Mouse (Mus musculus) layer of hippocampus, postnatal 25 days (tissue): ENCODE data around the gene Cenpb. TPM values are rescaled to one million over a fixed set of nuclear protein-coding genes. Genes with fewer than 3 reads are reported as not detected.

Experiments used
- DNase-seq, 2 experiments: peaks; one replicate each; pipeline ENCODE4 v3.0.0; 2022; ENCODE audit warnings: mixed read lengths in 2 of 2, low spot score in 1 of 2; ENCODE audit errors: extremely low spot score in 1 of 2
- total RNA-seq, 2 experiments: library from RNA; stranded (reverse); gene quantifications; 2 replicates each; pipeline ENCODE4 v1.2.3; 2021

The Cenpb gene
- total RNA-seq, 2 experiments from 2014 or later = 84.8 to 92.4 TPM

DNA sequence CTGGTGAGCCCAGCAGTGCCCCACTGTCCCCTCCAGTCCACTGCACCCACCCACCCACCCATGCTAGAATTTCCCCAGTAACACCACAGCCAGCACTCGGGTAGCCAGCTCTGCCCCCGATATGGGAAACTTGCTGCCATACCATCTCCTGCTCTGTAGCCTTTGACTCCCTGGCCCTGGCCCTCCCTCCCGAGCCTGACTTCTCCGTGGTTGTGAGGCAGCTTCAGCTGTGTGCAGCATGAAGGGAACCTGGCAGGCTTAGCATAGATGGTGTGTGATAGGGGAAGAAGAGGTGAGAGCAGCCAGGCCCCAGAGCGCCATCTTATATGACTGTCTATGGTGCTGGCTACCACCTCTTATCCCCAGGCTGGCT is 39.3 kb downstream of the Cenpb start:
- no peak for DNase-seq

DNA sequence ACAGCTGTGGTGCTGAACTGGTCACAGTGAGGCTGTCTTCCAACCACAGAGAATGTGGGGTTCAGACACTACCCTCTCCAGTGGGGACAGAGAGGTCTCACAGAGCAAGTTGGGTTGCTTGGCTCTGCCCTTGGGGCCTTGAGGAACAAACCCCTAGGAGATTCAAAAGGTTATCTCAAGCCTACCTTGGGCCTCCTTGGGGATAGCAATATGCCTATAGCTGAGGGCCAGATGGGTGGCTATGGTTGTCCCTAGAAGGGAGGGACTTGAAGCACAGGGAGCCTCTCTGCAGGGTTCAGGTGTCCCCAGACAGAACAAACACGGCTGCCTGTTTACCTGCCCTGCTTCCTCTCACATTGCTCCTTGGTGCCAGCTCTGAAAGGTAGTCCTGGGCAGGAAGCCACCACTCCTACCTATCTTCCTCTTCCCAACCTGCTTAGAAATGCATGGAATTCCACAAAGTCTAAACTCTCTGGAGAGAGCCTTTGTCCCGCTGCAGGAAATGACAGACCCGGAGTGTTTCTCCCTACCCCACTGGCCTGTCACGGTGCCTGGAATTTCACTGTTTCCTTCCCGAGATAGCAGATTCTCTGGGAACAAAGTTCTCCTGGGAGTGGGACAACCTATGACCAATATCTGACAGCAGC is 39.9 kb downstream of the Cenpb start:
- DNase-seq = no peak

DNA sequence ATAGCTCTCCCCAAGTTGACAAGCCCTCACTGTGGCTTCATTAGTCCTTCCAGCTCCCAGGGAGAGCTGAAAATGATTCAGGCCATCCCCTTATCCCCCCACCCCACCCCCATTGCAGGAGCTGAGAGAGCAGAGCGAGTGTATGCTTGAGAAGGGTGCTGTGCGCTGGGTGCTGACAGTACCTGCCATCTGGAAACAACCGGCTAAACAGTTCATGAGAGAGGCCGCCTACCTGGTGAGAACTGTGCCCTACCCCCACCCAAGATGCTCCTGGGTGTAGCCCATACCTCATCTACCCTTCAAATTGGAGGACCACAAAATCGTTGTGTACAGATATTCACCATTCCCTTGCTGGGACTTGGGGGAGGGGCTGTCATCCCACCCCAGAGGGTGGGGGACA is 40.6 kb downstream of the Cenpb start:
- no peak for DNase-seq

DNA sequence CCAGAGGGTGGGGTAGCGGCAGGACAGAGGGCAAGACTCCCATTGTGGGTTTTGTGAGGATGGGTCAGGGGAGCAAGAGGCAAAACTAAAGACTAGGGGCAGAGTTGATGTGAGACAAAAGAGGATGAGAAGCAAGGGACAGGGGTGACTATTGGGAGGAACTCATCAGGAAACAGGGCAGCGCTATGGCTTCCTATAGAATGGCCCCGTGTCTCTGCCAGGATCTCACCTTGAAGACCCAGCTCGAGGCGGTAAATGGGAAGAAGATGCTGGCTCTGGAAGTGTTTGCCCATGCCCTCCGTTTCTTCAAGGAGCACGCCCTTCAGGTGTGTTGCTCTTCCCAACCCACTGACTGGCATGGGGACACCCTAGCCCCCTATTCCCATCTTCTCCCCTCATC is 41.1 kb downstream of the Cenpb start:
- peak in 1 of 2 experiments; percentile 0 for DNase-seq

DNA sequence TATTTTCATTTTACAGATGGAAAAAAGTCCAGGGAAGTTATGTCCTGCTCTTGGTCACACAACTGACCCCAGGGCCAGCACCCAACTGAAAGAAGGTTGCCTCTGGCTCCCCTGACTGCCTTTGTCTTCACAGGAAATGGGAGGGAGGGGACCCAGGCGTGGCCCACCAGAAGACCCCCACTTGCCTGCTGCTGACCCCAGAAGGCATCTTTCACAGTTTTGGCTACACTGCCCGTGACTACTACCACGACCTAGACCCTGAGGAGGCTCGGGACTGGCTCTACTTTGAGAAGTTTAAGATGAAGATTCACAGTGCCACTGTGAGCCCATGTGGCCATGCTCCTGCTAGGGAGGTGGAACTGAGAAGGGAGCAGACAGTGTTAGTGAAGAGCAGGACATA is 41.6 kb downstream of the Cenpb start:
- DNase-seq = peak in 1 of 2 experiments; percentile 2

DNA sequence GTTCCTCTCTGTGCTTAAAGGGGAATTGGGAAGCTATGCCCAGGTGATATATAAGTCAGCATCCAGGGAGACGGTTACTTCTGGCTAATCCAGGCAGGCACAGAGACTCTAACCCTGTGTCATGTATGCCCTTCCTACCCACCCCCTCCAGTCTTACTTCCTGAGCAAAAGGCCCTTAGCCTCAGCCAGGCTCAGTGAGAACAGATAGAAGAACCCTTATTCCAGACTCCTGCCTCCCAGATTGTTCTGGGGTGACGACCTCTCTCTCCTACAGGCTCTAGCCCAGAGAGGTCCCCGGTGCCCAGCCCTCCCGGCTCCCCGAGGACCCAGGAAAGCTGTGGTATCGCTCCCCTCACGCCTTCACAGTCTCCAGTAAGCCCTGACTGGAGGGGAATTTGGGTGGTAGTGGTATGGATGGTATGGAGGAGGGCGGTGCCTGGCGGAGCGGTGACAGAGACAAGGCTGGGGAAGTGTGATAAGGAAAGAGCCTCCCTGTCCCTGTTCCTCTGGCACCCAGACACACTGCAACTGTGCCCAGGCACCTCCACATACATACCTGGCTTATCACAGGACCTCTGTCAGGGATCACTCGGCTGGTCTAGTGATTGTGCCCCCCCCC is 44.2 kb downstream of the Cenpb start:
- no peak for DNase-seq

DNA sequence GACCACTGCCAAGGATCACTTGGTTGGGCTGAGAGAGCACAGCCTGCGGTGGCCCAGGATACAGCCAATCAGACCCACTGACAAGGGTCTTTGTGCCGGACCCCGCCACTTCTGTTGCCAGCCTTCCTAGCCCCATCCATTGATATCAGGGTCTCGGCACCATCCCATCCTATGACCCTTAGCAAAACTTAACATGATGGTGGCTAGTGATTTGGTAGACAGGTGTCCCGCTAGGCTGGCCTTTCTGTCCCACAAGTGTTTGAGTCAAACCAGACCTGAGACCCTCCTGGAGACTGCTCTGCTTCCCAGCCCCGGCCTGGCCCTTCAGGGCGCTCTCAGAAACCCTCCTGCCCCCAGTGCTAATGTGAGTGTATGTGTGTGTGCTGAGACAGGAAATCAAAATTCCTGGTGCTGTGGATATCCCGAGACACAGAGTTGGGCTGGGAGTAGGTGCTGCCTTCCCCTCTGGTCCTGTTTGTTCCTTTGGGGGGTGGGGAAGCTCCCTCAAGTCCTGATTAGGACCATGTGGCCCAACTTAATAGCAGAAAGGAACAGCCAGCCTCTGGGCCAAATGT is 45.0 kb downstream of the Cenpb start:
- no peak for DNase-seq

DNA sequence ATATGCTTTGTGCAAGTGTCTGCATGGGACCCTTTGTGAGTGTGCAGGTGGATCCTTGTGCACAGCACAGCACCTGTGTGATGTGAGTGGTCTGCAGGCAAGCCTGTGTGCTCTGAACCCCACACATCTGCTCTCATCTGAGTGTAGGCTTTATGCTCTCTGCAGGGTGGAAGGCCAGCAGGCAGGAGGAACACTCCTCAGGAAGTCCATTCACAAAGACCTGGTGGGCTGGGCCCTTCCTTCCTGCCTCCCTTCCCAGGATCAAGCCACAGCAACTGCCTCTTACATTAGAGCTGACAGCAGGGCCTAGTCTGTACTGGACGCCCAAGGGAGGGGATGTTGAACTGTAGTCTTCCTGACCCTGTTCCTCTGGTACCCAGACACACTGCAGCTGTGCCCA is 45.5 kb downstream of the Cenpb start:
- no peak for DNase-seq

DNA sequence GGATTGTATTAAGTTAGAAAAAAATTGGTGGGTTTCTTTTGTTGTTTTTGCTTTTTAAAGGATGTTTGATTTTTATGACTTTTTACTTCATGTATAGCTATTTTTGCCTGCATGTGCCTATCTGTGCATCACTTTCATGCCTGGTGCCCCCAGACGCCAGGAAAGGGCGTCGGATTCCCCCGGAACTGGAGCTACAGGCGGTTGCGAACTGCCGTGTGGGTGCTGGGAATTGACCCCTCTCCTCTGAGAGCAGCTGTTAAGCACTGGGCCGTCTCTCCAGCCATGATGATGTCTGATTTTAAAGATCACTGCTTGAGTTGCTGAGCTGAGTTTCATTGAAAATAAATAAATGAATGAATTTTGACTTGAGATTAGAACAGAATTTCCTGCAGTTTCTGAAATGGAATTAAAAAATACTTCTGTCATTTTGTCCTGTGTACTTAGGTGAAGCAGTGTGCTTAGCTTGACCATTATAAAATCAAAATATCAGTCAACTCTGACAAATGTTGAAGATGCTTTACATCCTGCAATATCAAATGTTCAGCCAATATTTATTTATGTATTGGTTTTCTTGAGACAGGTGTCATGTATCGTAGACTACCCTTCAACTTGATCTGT is 46.8 kb downstream of the Cenpb start, which contains the start of gene Gm11037:
Gm11037 (plus strand) TSS at position 568 of the 618 bp plus-strand sequence.
- no peak for DNase-seq

DNA sequence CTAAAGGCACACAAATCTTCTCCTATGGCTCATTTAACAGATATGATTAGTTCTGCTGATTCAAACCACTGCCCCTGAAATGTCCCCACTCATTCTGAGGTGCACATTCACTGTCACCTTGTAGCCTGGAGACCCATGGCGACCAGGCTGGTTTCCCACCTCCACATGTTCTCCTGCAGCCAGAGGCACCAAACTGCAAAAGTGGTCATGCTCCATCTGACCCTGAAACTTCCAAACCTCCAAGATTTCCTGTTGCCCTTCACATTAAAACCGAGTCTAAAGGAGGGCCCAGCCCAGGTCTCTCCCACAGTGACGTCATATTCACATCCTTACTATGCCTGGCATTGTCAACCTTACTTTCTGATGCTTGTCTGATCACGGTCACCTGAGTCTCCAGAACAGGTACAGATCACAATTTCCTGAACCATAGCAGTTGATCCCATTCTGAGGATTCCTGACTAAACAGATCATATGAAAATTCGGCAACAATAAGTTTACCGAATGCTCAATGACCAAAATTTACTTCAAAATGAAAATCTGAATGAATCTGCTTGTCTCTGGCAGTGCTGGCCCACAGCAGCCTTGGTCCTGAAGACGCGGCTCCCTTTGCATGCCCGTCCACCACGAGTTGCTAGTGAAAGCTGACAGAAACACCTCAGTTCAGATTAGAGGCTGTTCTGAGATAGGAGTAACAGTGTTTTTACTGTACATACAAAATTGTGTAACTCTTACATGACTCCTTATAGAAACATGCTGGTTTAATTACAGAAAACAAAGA is 47.6 kb downstream of the Cenpb start:
- no peak for DNase-seq

DNA sequence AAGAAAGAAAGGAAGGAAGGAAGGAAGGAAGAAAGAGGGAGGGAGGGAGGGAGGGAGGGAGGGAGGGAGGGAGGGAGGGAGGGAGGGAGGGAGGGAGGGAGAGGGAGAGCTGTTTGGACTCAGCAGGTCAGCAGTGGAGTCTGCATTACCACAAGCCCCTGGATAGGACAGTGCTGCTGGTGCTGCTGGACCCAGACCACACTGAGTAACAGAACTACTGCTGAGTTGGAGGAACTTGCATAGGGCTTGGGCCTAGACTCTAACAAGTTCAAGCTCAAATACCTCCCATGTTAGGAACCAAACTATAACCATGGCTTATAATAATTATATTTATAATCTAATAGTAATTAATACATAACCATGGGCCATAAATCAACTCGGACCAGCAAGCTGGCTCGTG is 49.0 kb downstream of the Cenpb start:
- no peak for DNase-seq

DNA sequence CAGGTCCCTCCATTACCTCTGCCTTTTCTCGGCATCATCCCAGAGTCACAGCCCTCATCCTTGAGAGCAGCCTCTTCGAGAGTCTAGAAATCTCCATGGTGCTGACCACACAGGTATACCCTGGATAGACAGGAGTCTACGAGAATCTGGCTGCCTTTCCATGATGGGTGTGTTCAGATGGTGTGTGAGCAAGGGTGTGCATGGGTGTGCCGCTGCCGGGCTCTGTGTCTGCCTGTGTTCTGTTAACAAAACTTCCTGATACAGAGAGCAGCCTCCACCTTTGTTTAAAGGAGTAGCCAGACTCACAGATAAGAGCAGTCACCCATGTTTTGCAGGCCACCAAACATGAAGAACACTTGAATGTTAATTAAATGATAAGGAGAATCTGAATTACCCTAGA is 50.0 kb downstream of the Cenpb start:
- DNase-seq = no peak

DNA sequence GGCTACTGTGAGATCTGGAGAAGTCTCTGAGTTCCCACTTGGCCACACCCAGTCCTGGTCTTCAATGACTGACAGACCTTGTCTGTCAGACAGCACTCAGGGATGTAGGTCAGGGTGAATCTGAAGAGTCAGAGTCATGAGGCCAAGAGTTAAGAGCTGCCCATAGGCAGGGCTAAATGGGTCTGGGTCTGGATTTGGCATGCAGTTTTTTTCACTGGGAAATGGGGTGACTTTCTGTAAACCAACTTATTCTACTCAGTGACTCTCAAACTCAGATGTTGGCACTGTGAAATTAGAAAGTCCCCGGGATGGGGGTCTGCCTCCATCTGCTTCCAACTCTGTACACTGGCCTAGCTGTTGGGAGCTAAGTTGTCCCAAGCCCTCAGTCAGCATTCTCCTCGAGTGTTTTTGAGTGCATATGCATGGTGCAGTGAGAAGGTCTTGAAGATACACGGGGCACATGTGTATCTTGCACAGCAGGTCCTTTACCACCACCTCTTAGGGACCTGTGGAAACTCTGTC is 51.2 kb downstream of the Cenpb start:
- DNase-seq = no peak

DNA sequence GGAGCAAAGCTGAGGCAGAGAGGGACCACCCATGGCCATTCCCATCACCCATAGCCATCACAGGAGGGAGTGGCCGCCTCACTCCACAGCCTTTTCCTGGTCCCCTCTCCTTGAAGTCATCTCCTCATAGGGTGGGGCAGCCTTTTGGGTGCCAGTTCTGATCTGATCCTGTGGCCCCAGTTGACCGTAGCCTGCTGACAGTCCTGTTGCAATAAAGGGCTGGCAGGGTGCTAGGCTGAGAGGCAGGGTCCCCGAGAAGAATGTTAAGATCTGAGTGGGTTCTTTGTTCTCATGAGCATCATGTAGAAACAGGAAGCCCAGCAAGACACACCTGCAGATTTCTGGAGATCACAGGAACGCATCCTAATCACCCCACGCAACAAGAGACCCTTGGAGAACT is 51.7 kb downstream of the Cenpb start:
- no peak for DNase-seq

DNA sequence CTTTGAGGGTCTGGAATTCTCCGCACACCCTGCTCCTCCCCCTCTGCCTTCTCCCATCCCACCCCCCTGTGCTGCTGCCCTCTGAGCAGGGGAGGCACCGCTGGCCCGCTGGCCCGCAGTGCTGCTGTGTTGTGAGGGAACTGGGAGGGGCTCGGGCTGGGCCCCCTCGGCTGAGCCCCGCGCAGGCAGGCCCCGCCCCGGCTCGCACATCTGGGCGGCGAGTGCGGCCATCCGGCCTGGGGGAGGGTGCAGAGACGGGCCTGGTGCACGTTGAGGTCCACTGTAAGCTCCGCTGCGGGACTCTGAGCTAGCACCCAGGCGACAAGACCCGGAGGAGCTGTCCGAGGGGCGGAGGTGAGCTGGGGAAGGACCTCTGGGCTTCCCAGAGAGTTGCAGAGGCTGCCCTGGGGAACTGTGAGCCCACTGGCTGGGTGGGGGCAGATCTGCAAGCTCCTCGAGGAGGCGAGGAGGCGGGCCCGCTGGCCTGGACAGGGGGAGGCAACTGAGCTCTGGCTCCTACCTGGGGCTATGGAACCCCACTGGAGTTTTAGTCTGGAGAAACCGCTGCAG is 52.6 kb downstream of the Cenpb start, which contains the start of gene Hspa12b:
Hspa12b (plus strand) TSS at position 120 of the 570 bp plus-strand sequence.
- DNase-seq = no peak

DNA sequence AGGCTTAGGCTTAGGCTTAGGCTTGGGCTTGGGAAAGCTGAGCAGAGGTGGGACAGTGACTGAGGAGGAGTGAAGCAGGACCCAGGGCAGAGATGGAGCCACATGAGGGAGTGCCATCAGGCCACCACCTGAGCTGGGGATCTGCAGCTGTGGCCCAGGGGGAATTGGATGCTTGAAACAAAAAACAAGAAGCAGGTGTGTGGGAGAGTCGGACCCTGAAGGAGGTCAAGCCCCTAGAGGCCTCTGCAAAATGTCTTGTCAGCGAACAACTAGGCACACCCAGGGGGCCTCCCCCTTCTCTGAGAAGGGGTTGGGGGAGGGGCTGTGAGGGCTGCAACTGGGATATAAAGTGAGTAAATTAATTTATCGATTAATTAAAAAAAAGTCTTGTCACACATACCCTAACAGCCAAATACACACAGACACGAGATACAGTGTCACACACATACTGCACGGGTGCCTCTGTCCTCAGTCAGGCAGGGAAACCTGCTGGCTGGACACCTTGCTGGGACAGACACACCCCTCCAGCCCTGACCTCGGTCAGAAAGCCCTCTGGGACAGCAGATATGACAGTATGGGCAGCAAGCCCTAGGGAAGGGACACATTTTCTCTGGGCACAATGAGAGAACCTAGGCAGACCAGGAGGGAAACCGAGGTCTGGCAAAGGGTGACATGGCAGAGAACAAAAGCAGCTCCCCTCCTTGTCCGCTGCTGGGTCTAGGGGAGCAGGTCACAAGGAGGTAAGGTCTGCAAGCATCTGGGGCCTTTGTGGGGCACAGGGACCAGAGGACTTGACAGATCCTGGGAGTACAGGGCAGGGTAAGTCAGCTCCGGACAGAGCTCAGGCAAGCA is 53.7 kb downstream of the Cenpb start:
- no peak for DNase-seq
